Mouse (Mus musculus) MEL (cell line): ENCODE data around the gene Limd2. TPM values are rescaled to one million over a fixed set of nuclear protein-coding genes. Genes with fewer than 3 reads are reported as not detected.

Experiments used
- DNase-seq: peaks from one replicate; pipeline ENCODE4 v3.0.0; 2011; ENCODE audit warnings: low read depth, low spot score
- H3K27ac ChIP-seq: 2 replicates; pipeline ENCODE4 v1.5.1; 2012; ENCODE audit warnings: low read depth, mild to moderate bottlenecking, control low read depth, low read length, moderate library complexity; ENCODE audit not compliant: control insufficient read depth
- H3K27me3 ChIP-seq, 2 experiments: fragments of 150-350 bp in 1 of 2; sonication (generic) in 1 of 2; 2 replicates each; pipeline ENCODE4 v1.6.1; 2012; ENCODE audit warnings: low read length in 2 of 2, mild to moderate bottlenecking in 2 of 2, improper control_type of control experiment in 1 of 2, moderate library complexity in 1 of 2; ENCODE audit not compliant: insufficient read depth in 2 of 2, control insufficient read depth in 1 of 2
- H3K36me3 ChIP-seq, 2 experiments: 2 replicates each; pipeline ENCODE4 v1.6.1; 2012 to 2014; ENCODE audit warnings: low read length in 2 of 2, improper control_type of control experiment in 1 of 2, inconsistent platforms in 1 of 2, mild to moderate bottlenecking in 1 of 2; ENCODE audit not compliant: insufficient read depth in 2 of 2, control insufficient read depth in 1 of 2
- H3K4me1 ChIP-seq, 2 experiments: fragments of 150-350 bp in 1 of 2; sonication (generic) in 1 of 2; 2 replicates each; pipeline ENCODE4 v1.6.1; 2012; ENCODE audit warnings: low read length in 2 of 2, improper control_type of control experiment in 1 of 2, mild to moderate bottlenecking in 1 of 2; ENCODE audit not compliant: insufficient read depth in 2 of 2, control insufficient read depth in 1 of 2
- H3K4me3 ChIP-seq, 2 experiments: fragments of 150-350 bp in 1 of 2; sonication (generic) in 1 of 2; 2 replicates each; pipeline ENCODE4 v1.5.1; 2012; ENCODE audit warnings: low read depth in 2 of 2, low read length in 2 of 2, mild to moderate bottlenecking in 2 of 2, moderate library complexity in 2 of 2, control low read depth in 1 of 2, improper control_type of control experiment in 1 of 2; ENCODE audit not compliant: control insufficient read depth in 1 of 2, insufficient read depth in 1 of 2
- H3K79me2 ChIP-seq: 2 replicates; pipeline ENCODE4 v1.6.1; 2012; ENCODE audit warnings: mild to moderate bottlenecking, low read length, moderate library complexity; ENCODE audit not compliant: control insufficient read depth, poor library complexity, insufficient read depth
- H3K9ac ChIP-seq: 2 replicates; pipeline ENCODE4 v1.6.1; 2012; ENCODE audit warnings: low read depth, mild to moderate bottlenecking, control low read depth, low read length, moderate library complexity; ENCODE audit not compliant: control insufficient read depth, poor library complexity, severe bottlenecking
- H3K9me3 ChIP-seq: fragments of 150-350 bp; sonication (generic); replicated peaks from 2 replicates; pipeline ENCODE4 v1.6.1; 2012; ENCODE audit warnings: mild to moderate bottlenecking, low read length, improper control_type of control experiment, moderate library complexity; ENCODE audit not compliant: insufficient read depth
- CHD2 ChIP-seq: IDR thresholded peaks from 2 replicates; pipeline ENCODE4 v1.6.1; 2011; ENCODE audit warnings: low read length, improper control_type of control experiment
- CTCF ChIP-seq, 3 experiments: IDR thresholded peaks in 2 of 3; conservative IDR thresholded peaks in 1 of 3; 2 replicates each; pipeline ENCODE4 v1.5.1; 2011 to 2012; ENCODE audit warnings: low read length in 3 of 3, low read depth in 2 of 3, mild to moderate bottlenecking in 2 of 3, improper control_type of control experiment in 1 of 3, inconsistent platforms in 1 of 3, mixed read lengths in 1 of 3, moderate library complexity in 1 of 3; ENCODE audit not compliant: control insufficient read depth in 1 of 3, insufficient read depth in 1 of 3, poor library complexity in 1 of 3, severe bottlenecking in 1 of 3
- ETS1 ChIP-seq: IDR thresholded peaks from 2 replicates; pipeline ENCODE4 v1.6.1; 2012; ENCODE audit warnings: low read depth, mild to moderate bottlenecking, inconsistent platforms, low read length, improper control_type of control experiment, moderate library complexity
- KAT2A ChIP-seq: conservative IDR thresholded peaks from 2 replicates; pipeline ENCODE4 v1.6.1; 2012; ENCODE audit warnings: low read depth, low read length, improper control_type of control experiment, inconsistent platforms
- MAZ ChIP-seq: IDR thresholded peaks from 2 replicates; pipeline ENCODE4 v1.6.1; 2012; ENCODE audit warnings: low read depth, mild to moderate bottlenecking, inconsistent platforms, low read length, improper control_type of control experiment
- MYB ChIP-seq: IDR thresholded peaks from 2 replicates; pipeline ENCODE4 v1.6.1; 2011; ENCODE audit warnings: mild to moderate bottlenecking, low read depth, low read length, improper control_type of control experiment
- POLR2AphosphoS2 ChIP-seq: IDR thresholded peaks from 2 replicates; pipeline ENCODE4 v1.6.1; 2011; ENCODE audit warnings: low read length, improper control_type of control experiment
- POLR2AphosphoS5 ChIP-seq: IDR thresholded peaks from 2 replicates; pipeline ENCODE4 v1.6.1; 2012; ENCODE audit warnings: low read depth, borderline replicate concordance, mild to moderate bottlenecking, inconsistent platforms, low read length, moderate library complexity, mixed read lengths
- RAD21 ChIP-seq: IDR thresholded peaks from 2 replicates; pipeline ENCODE4 v1.6.1; 2011; ENCODE audit warnings: mild to moderate bottlenecking, low read depth, low read length, improper control_type of control experiment
- SIN3A ChIP-seq: IDR thresholded peaks from 2 replicates; pipeline ENCODE4 v1.6.1; 2012; ENCODE audit warnings: low read length, improper control_type of control experiment, inconsistent platforms
- SMC3 ChIP-seq: IDR thresholded peaks from 2 replicates; pipeline ENCODE4 v1.6.1; 2011; ENCODE audit warnings: low read depth, low read length, improper control_type of control experiment
- USF2 ChIP-seq, 2 experiments: IDR thresholded peaks; 2 replicates each; pipeline ENCODE4 v1.6.1; 2011 to 2012; ENCODE audit warnings: improper control_type of control experiment in 2 of 2, low read length in 2 of 2, borderline replicate concordance in 1 of 2, inconsistent platforms in 1 of 2, low read depth in 1 of 2, mild to moderate bottlenecking in 1 of 2; ENCODE audit not compliant: insufficient read depth in 1 of 2
- ZMIZ1 ChIP-seq: IDR thresholded peaks from 2 replicates; pipeline ENCODE4 v1.6.1; 2012; ENCODE audit warnings: low read depth, mild to moderate bottlenecking, inconsistent platforms, low read length, improper control_type of control experiment, moderate library complexity
- polyA plus RNA-seq, 2 experiments: library from polyadenylated mRNA; stranded (reverse) in 1 of 2; unstranded in 1 of 2; fragments of >175 nt in 1 of 2; fragments of >200 nt in 1 of 2; gene quantifications; 2 replicates each; pipeline versions ENCODE4 v1.2.1 to v1.2.4; 2012; ENCODE audit warnings: low replicate concordance in 2 of 2, low read depth in 1 of 2; ENCODE audit not compliant: insufficient read length in 2 of 2, insufficient read depth in 1 of 2, missing spikeins in 1 of 2
- total RNA-seq: library from RNA; depleted of rRNA; stranded (reverse); fragments of 300-350 nt; gene quantifications from 2 replicates; pipeline ENCODE4 v1.2.3, GENCODE M21; 2012

Gene Limd2
- total and polyA plus RNA-seq, 3 experiments: 58.6 to 201 TPM; not detected in 1

- TF ChIP-seq SMC3 (no peak), RAD21 (no peak), USF2 (IDR thresholded peaks at IDR 0.05; ENCODE audit: borderline replicate concordance in 1 of 2, insufficient read depth in 1 of 2, low read depth in 1 of 2, low read length in 2 of 2) (no peak), POLR2AphosphoS2 (no peak), MYB (no peak), CHD2 (peak; percentile 71), POLR2AphosphoS5 (no peak), ETS1 (peak; percentile 72; the same call in 1 of the 2 replicates)
- TF ChIP-seq, all 39 proteins: peak for 12
These were observed 1.3 kb downstream of the Limd2 start (continued) for GRCm38 (mm10) chr11:106159216-106159920.

DNA sequence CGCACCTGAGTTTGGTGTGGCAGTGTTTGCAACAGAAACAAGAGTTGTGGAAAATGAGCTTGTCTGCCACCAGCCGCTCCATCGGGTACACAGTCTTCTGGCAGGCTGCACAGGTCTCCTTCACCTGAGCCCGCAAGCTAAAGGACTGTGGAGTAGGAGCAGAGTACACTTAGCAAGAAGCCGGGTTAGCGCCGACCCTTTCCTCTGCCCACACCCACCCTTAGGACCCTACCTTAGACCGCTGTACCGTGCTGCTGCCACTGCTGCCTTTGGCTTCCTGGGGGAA is 1.8 kb downstream of the Limd2 start:
- DNase-seq: no peak
- Histone ChIP-seq H3K4me1 (peaks cover 0 to 20% of the 10 kb centered on the region in 2 experiments; a peak in 2 of 4 replicates), H3K27me3 (no peaks in the 10 kb centered on the region), H3K4me3 (peak overlapping the region; percentile 85 to 97), H3K79me2 (peaks cover 13% of the 10 kb centered on the region), H3K9ac (peak overlapping the region; percentile 92), H3K36me3 (peaks cover 0 to 4% of the 10 kb centered on the region in 2 experiments; a peak in 1 of 4 replicates), H3K9me3 (no peaks in the 10 kb centered on the region), H3K27ac (peak overlapping the region; percentile 83)
- no peak for TF ChIP-seq SMC3

- DNase-seq: peak; percentile 46
- Histone ChIP-seq H3K79me2 (peaks cover 13% of the 10 kb centered on the region), H3K27me3 (no peaks in the 10 kb centered on the region), H3K4me3 (peak overlapping the region; percentile 85 to 97; a peak in 3 of 4 replicates), H3K9me3 (no peaks in the 10 kb centered on the region), H3K36me3 (peaks cover 0 to 4% of the 10 kb centered on the region in 2 experiments; a peak in 1 of 4 replicates), H3K9ac (peak overlapping the region; percentile 92), H3K27ac (peak overlapping the region; percentile 83), H3K4me1 (peaks cover 0 to 20% of the 10 kb centered on the region in 2 experiments; a peak in 2 of 4 replicates)
- TF ChIP-seq POLR2AphosphoS2 (no peak), SIN3A (no peak), CTCF (IDR thresholded peaks at IDR 0.05 in 2 of 3, conservative IDR thresholded peaks at IDR 0.05 in 1 of 3; ENCODE audit: control insufficient read depth in 1 of 3, insufficient read depth in 1 of 3, low read depth in 2 of 3, low read length in 3 of 3, poor library complexity in 1 of 3, severe bottlenecking in 1 of 3) (peak; percentile 33 to 67 (median 65); a peak in 5 of 6 replicates), MAZ (peak; percentile 51; the same call in 1 of the 2 replicates), MYB (no peak), SMC3 (peak; percentile 56), KAT2A (no peak), RAD21 (peak; percentile 63), ZMIZ1 (no peak)
These were observed 2.4 kb downstream of the Limd2 start for GRCm38 (mm10) chr11:106158081-106158929.
